12 mouse cellular contexts compared by ENCODE assay signal in the genomic region with DNA sequence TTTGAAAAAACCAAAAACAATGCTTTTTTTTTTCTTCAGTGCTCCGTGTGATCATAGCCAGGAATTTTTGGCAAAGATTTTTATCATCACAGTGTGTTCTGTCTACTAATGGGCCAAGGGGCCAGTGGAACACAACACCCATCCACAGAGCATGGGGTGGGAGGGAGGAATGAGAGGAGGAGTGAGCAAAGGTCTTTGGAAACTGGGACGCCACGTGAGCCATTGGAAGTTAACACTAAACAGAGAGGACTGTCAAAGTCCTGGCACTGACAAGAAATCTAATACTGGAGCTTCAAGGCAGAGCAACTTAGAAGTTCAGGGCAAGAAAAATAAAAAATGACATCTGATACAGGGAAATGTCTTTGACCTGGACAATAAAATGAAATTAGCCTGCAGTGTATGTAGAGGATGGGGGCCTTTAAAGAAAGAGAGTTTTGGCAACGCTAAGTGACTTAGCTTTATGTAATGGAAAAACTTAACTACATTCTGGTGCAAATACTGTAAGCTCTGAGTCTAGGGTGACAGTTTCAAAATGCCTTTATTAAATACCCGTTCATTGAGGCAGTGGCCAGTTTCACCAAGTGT.
DNase-seq lines count a peak whose midpoint lies in the region; ATAC-seq lines count a peak whose summit lies in the region.
"Had no signal": no experiment of that assay in that cellular context is flagged by ENCODE, and none has a peak within 500 bp of the region (broad histone marks: within the 10 kb centered on the region; RNA-seq: fewer than 3 reads in every experiment).

No protein-coding gene starts in this region.

- H3K9ac ChIP-seq in liver, embryonic 16.5 days (ENCODE audit: low read depth, low read length) = no peak overlapping the region
- no peak overlapping the region for H3K9ac ChIP-seq in midbrain, embryonic 11.5 days (ENCODE audit: low read length)
- H3K9ac ChIP-seq: forebrain, embryonic 13.5 days had no signal

- no peaks in the 10 kb centered on the region for H3K27me3 ChIP-seq in liver, embryonic 16.5 days (ENCODE audit: control insufficient read depth, insufficient read depth, low read depth, low read length)
- no peaks in the 10 kb centered on the region for H3K27me3 ChIP-seq in midbrain, embryonic 11.5 days (ENCODE audit: control insufficient read depth, insufficient read depth, low read length)
- H3K27me3 ChIP-seq: forebrain, embryonic 13.5 days had no signal

- H3K27ac ChIP-seq in liver, embryonic 16.5 days (ENCODE audit: low read length) = no peak overlapping the region
- H3K27ac ChIP-seq in midbrain, embryonic 11.5 days (ENCODE audit: low read depth, low read length) = no peak overlapping the region
- H3K27ac ChIP-seq: forebrain, embryonic 13.5 days had no signal

- H3K36me3 ChIP-seq in liver, embryonic 16.5 days (ENCODE audit: control insufficient read depth, insufficient read depth) = no peaks in the 10 kb centered on the region
- H3K36me3 ChIP-seq in midbrain, embryonic 11.5 days (ENCODE audit: control insufficient read depth, insufficient read depth, low read length) = no peaks in the 10 kb centered on the region

- peak; percentile 80 for ATAC-seq in liver, embryonic 16.5 days (ENCODE audit: low read depth)
- no peak for ATAC-seq in granulocyte monocyte progenitor cell, adult 5-6 weeks (replicated peaks; ENCODE audit: poor library complexity, severe bottlenecking)
- ATAC-seq in midbrain, embryonic 11.5 days (ENCODE audit: low FRiP score) = no peak
- ATAC-seq: forebrain, embryonic 13.5 days had no signal

- H3K4me2 ChIP-seq in liver, embryonic 16.5 days (ENCODE audit: low read depth, low read length) = no peak overlapping the region
- H3K4me2 ChIP-seq in midbrain, embryonic 11.5 days = no peak overlapping the region
- H3K4me2 ChIP-seq: forebrain, embryonic 13.5 days had no signal

- peak; percentile 4 for DNase-seq in cerebellum, adult 9-11 months
- DNase-seq in cerebellum, adult 11 months = no peak
- peak; percentile 84 for DNase-seq in adipocyte (ENCODE audit: low spot score)
- peak; percentile 85 for DNase-seq in kidney, adult 11 months
- no peak for DNase-seq in midbrain, embryonic 11.5 days (ENCODE audit: low spot score, missing footprints)
- no peak for DNase-seq in adrenal gland, postnatal 4 days (ENCODE audit: low spot score in 2 of 2)
- DNase-seq: B cell, adult 2 months; heart, postnatal 10 days; right cerebral cortex, postnatal 14 days had no signal

- no peak overlapping the region for H3K4me3 ChIP-seq in liver, embryonic 16.5 days (ENCODE audit: low read depth, low read length)
- no peak overlapping the region for H3K4me3 ChIP-seq in midbrain, embryonic 11.5 days (ENCODE audit: low read depth, low read length)
- H3K4me3 ChIP-seq: forebrain, embryonic 13.5 days had no signal

- H3K9me3 ChIP-seq in liver, embryonic 16.5 days (replicated peaks; ENCODE audit: control insufficient read depth, low read length) = no peaks in the 10 kb centered on the region
- H3K9me3 ChIP-seq in midbrain, embryonic 11.5 days (ENCODE audit: control insufficient read depth, low read length) = no peaks in the 10 kb centered on the region
- H3K9me3 ChIP-seq: forebrain, embryonic 13.5 days had no signal

- H3K4me1 ChIP-seq in liver, embryonic 16.5 days (ENCODE audit: control insufficient read depth, low read depth, low read length) = no peaks in the 10 kb centered on the region; the same call in 1 of the 2 replicates
- H3K4me1 ChIP-seq in midbrain, embryonic 11.5 days (ENCODE audit: control insufficient read depth, insufficient read depth, low read length) = no peaks in the 10 kb centered on the region
- H3K4me1 ChIP-seq: forebrain, embryonic 13.5 days had no signal

- 41% methylated on average over 5 of the region's 5 CpGs for WGBS in liver, embryonic 16.5 days (ENCODE audit: insufficient replicate concordance)
- WGBS in midbrain, embryonic 11.5 days = 82% methylated on average over 5 of the region's 5 CpGs

Comparison
In these comparisons a context has a peak if more than half of its experiments do, and no peak if none do; other contexts are left out.
1. DNase-seq: peak in cerebellum, adult 9-11 months (single experiment), adipocyte (single experiment) and kidney, adult 11 months (single experiment); none in cerebellum, adult 11 months (single experiment), midbrain, embryonic 11.5 days (single experiment) and adrenal gland, postnatal 4 days (0 of 2).